Mouse (Mus musculus) ES-E14 (cell line): ENCODE results near the gene Speer4f1. TPM values are rescaled to one million over a fixed set of nuclear protein-coding genes. Genes with fewer than 3 reads are reported as not detected.
"Not testable (repeated sequence)": the region's sequence is repeated elsewhere in the genome, so short reads cannot be mapped to it uniquely, and the experiment has no call there.

ENCODE experiments used
- DNase-seq: peaks from one replicate; pipeline ENCODE4 v3.0.0-alpha.2; 2013; ENCODE audit warnings: low read depth, low spot score
- H3K27ac ChIP-seq: 2 replicates; pipeline ENCODE4 v1.5.1; 2012; ENCODE audit warnings: low read depth, mild to moderate bottlenecking, low read length, moderate library complexity, mixed read lengths; ENCODE audit not compliant: poor library complexity, insufficient read depth, severe bottlenecking
- H3K36me3 ChIP-seq: 2 replicates; pipeline ENCODE4 v1.6.1; 2012; ENCODE audit warnings: mild to moderate bottlenecking, low read length, moderate library complexity, mixed read lengths; ENCODE audit not compliant: control insufficient read depth, poor library complexity, insufficient read depth, severe bottlenecking
- H3K4me1 ChIP-seq, 2 experiments: fragments of 150-350 bp in 1 of 2; sonication (generic) in 1 of 2; 2 replicates each; pipeline ENCODE4 v1.6.1; 2012; ENCODE audit warnings: low read length in 2 of 2, mild to moderate bottlenecking in 1 of 2, mixed read lengths in 1 of 2; ENCODE audit not compliant: control insufficient read depth in 2 of 2, insufficient read depth in 2 of 2, poor library complexity in 1 of 2
- H3K4me3 ChIP-seq, 2 experiments: fragments of 150-350 bp in 1 of 2; sonication (generic) in 1 of 2; 2 replicates each; pipeline ENCODE4 v1.5.1; 2012; ENCODE audit warnings: low read length in 2 of 2, low read depth in 1 of 2, mild to moderate bottlenecking in 1 of 2, mixed read lengths in 1 of 2; ENCODE audit not compliant: insufficient read depth in 1 of 2, poor library complexity in 1 of 2, severe bottlenecking in 1 of 2
- H3K9ac ChIP-seq: 2 replicates; pipeline ENCODE4 v1.6.1; 2012; ENCODE audit warnings: low read depth, mild to moderate bottlenecking, low read length, mixed read lengths; ENCODE audit not compliant: poor library complexity, insufficient read depth, severe bottlenecking
- H3K9me3 ChIP-seq: fragments of 150-350 bp; sonication (generic); 2 replicates; pipeline ENCODE4 v1.6.1; 2012; ENCODE audit warnings: low read depth, mild to moderate bottlenecking, low read length; ENCODE audit not compliant: control insufficient read depth, insufficient read depth
- CHD2 ChIP-seq: IDR thresholded peaks from 2 replicates; pipeline ENCODE4 v1.6.1; 2014; ENCODE audit warnings: mild to moderate bottlenecking, low read depth, low read length, inconsistent platforms
- HCFC1 ChIP-seq: IDR thresholded peaks from 2 replicates; pipeline ENCODE4 v1.6.1; 2012; ENCODE audit warnings: low read length, inconsistent platforms, borderline replicate concordance; ENCODE audit not compliant: insufficient read depth
- MAFK ChIP-seq: IDR thresholded peaks from 2 replicates; pipeline ENCODE4 v1.6.1; 2014; ENCODE audit warnings: mild to moderate bottlenecking, low read depth, low read length, inconsistent platforms; ENCODE audit not compliant: insufficient read depth
- ZC3H11A ChIP-seq: IDR thresholded peaks from 2 replicates; pipeline ENCODE4 v1.6.1; 2012; ENCODE audit warnings: low read depth, mild to moderate bottlenecking, inconsistent platforms, low read length, borderline replicate concordance
- ZNF384 ChIP-seq: IDR thresholded peaks from 2 replicates; pipeline ENCODE4 v1.6.1; 2012; ENCODE audit warnings: low read depth, low read length, inconsistent platforms
- in situ Hi-C, 2 experiments: fragments of 600-800 bp; cut with MboI; formaldehyde crosslinking; loops; one replicate each; pipeline ENCODE4 v1.15.1; 2025; ENCODE audit warnings: low sequenced_read_pairs in 2 of 2, inconsistent platforms in 1 of 2; ENCODE audit not compliant: unreplicated experiment in 2 of 2
- total RNA-seq: library from RNA; depleted of rRNA; stranded (reverse); fragments of 300-350 nt; gene quantifications from 2 replicates; pipeline ENCODE4 v1.2.3, GENCODE M21; 2012

Gene Speer4f1
- total RNA-seq, 1 experiment = not detected

- no peak for TF ChIP-seq HCFC1
- TF ChIP-seq MAFK = no peak
- TF ChIP-seq CHD2 = no peak
- no peak for TF ChIP-seq ZNF384
- no peak for TF ChIP-seq ZC3H11A
- DNase-seq = no peak
- Histone ChIP-seq H3K9ac (no peak overlapping the region), H3K27ac (no peak overlapping the region), H3K4me1 (no peaks in the 10 kb centered on the region), H3K36me3 (no peaks in the 10 kb centered on the region), H3K4me3 (no peak overlapping the region), H3K9me3 (no peaks in the 10 kb centered on the region)
- in situ Hi-C loops = no loop called here
Measured at GRCm38 (mm10) chr5:17454059-17454458, 21.8 kb upstream of the Speer4f1 start.

- no peak for DNase-seq
- in situ Hi-C loops = no loop called here
- H3K27ac ChIP-seq = no peak overlapping the region
- H3K9ac ChIP-seq = no peak overlapping the region
- H3K4me3 ChIP-seq = no peak overlapping the region
- H3K36me3 ChIP-seq = no peaks in the 10 kb centered on the region
- no peak for TF ChIP-seq HCFC1
- TF ChIP-seq ZC3H11A = no peak
- no peak for TF ChIP-seq ZNF384
- no peak for TF ChIP-seq CHD2
- no peak for TF ChIP-seq MAFK
- H3K4me1 ChIP-seq = no peaks in the 10 kb centered on the region
- no peaks in the 10 kb centered on the region for H3K9me3 ChIP-seq
Measured at GRCm38 (mm10) chr5:17454952-17455586, 20.8 kb upstream of the Speer4f1 start.

GRCm38 (mm10) chr5:17456671-17457070 is 19.2 kb upstream of the Speer4f1 start:
- Histone ChIP-seq H3K27ac (no peak overlapping the region), H3K9ac (no peak overlapping the region), H3K4me1 (no peaks in the 10 kb centered on the region), H3K4me3 (no peak overlapping the region), H3K9me3 (no peaks in the 10 kb centered on the region), H3K36me3 (no peaks in the 10 kb centered on the region)
- TF ChIP-seq CHD2 = no peak
- no peak for TF ChIP-seq HCFC1
- TF ChIP-seq MAFK = no peak
- TF ChIP-seq ZC3H11A = no peak
- no peak for TF ChIP-seq ZNF384
- no peak for DNase-seq
- in situ Hi-C loops = no loop called here

GRCm38 (mm10) chr5:17468120-17468519 is 7.8 kb upstream of the Speer4f1 start:
- H3K9me3 ChIP-seq, H3K4me3 ChIP-seq, DNase-seq, H3K36me3 ChIP-seq, in situ Hi-C loops, H3K9ac ChIP-seq, H3K4me1 ChIP-seq, H3K27ac ChIP-seq: not testable (repeated sequence)

- DNase-seq = no peak
- H3K9me3 ChIP-seq = no peaks in the 10 kb centered on the region
- H3K4me1 ChIP-seq = no peaks in the 10 kb centered on the region
- TF ChIP-seq ZNF384 (no peak), CHD2 (no peak), MAFK (no peak), ZC3H11A (no peak), HCFC1 (no peak)
- no peak overlapping the region for H3K9ac ChIP-seq
- in situ Hi-C loops = no loop called here
- H3K27ac ChIP-seq = no peak overlapping the region
- no peaks in the 10 kb centered on the region for H3K36me3 ChIP-seq
- H3K4me3 ChIP-seq = no peak overlapping the region
Measured at GRCm38 (mm10) chr5:17476476-17476875, 578 bp downstream of the Speer4f1 start.
